Mouse (Mus musculus) heart, embryonic 13.5 days (tissue): ENCODE measurements around the gene Smyd1. TPM values are rescaled to one million over a fixed set of nuclear protein-coding genes. Genes with fewer than 3 reads are reported as not detected.

Experiments
- ATAC-seq: fragments of 200-750 bp; cut with Nextera tagmentation; 2 replicates; pipeline ENCODE4 v1.8.0; 2017; ENCODE audit warnings: moderate TSS enrichment; ENCODE audit not compliant: insufficient number of reproducible peaks, low FRiP score, low TSS enrichment; ENCODE audit errors: extremely low read depth
- H3K27ac ChIP-seq: fragments of 300-500 bp; sonication (generic); replicated peaks from 2 replicates; pipeline ENCODE4 v1.5.1; 2015; ENCODE audit warnings: moderate library complexity, mild to moderate bottlenecking, inconsistent platforms
- H3K27me3 ChIP-seq: fragments of 300-500 bp; sonication (generic); replicated peaks from 2 replicates; pipeline ENCODE4 v1.6.1; 2015; ENCODE audit warnings: mild to moderate bottlenecking, inconsistent platforms
- H3K36me3 ChIP-seq: fragments of 300-500 bp; sonication (generic); 2 replicates; pipeline ENCODE4 v1.6.1; 2015; ENCODE audit warnings: mild to moderate bottlenecking, inconsistent platforms
- H3K4me1 ChIP-seq: fragments of 300-500 bp; sonication (generic); 2 replicates; pipeline ENCODE4 v1.6.1; 2015; ENCODE audit warnings: inconsistent platforms
- H3K4me2 ChIP-seq: fragments of 300-500 bp; sonication (generic); 2 replicates; pipeline ENCODE4 v1.6.1; 2015; ENCODE audit warnings: inconsistent platforms, mild to moderate bottlenecking, moderate library complexity
- H3K4me3 ChIP-seq: fragments of 300-500 bp; sonication (generic); 2 replicates; pipeline ENCODE4 v1.5.1; 2015; ENCODE audit warnings: moderate library complexity, mild to moderate bottlenecking, inconsistent platforms
- H3K9ac ChIP-seq: fragments of 300-500 bp; sonication (generic); 2 replicates; pipeline ENCODE4 v1.6.1; 2015; ENCODE audit warnings: inconsistent platforms, mild to moderate bottlenecking, moderate library complexity
- H3K9me3 ChIP-seq: fragments of 300-500 bp; sonication (generic); 2 replicates; pipeline ENCODE4 v1.6.1; 2016; ENCODE audit warnings: inconsistent platforms
- WGBS: fragments of 180-500 bp; shearing (Covaris S2); methylation state at CpG from one replicate; pipeline ENCODE4 v1.1.7; 2015; ENCODE audit warnings: mixed read lengths; 5-methylcytosine and 5-hydroxymethylcytosine counted together
- polyA plus RNA-seq: library from polyadenylated mRNA; unstranded; fragments of >200 nt; fragmentation: Nextera tagmentation; extraction: Ambion mirVana; gene quantifications from 2 replicates; pipeline ENCODE4 v1.2.1, GENCODE M21; 2015

Gene Smyd1
- 90.5 and 93.4 TPM in 2 replicates for polyA plus RNA-seq

DNA sequence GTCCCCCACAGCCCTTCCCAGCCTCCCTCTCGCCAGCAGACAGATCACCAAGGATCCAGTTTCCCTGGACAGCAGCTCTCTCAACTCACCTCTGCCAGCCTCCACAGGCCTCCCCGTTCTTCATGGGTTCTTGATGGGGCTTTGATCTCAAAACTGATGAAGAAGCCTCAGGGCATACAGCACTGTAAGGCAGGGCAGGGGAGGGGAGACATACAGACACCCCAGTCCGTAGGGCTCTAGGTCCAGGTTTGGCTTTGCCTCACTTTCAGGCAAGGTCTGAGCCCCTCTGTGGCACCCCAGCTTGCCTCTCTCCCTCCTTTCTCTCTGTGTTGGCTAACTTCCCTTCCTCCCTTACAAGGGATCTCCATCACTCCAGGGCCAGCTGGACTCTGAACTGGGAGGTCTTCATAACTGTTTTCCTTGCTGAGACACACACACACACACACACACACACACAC lies at the start of gene Smyd1:
TSS of gene Smyd1 (minus strand) at position 408 of the 458 bp plus-strand sequence.
- Histone ChIP-seq H3K36me3 (no peaks in the 10 kb centered on the region), H3K4me2 (no peak within 1 kb of the TSS), H3K4me3 (no peak within 1 kb of the TSS), H3K9ac (no peak within 1 kb of the TSS), H3K9me3 (no peaks in the 10 kb centered on the region), H3K27me3 (no peaks in the 10 kb centered on the region), H3K4me1 (no peaks in the 10 kb centered on the region), H3K27ac (no peak within 1 kb of the TSS)
- ATAC-seq, result no peak
- WGBS, result 75% methylated on average over 3 of the region's 3 CpGs

DNA sequence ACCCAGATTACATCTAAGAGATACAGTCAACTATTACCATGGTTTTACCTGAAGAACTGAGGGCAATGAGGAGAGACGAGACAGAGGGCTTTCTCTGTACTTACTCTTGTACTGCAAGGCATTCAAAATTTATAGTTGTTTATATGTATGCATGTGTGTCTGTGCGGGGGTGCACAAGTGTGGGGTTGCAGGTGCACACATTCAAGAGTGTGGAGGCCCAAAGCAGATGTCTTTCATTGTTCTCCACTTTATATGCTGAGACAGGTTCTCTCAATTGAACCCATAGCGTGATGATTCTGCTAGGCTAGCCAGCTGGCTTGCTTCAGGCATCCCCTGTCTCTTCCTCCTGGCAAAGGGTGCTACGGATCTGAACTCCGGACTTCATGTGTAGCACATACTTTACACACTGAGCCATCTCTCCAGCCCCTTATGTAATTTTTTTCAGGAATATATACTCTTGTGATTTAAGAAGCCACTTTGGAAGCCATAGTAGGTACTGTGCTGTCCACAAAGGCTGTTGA lies 49.1 kb upstream of the Smyd1 start:
- no peaks in the 10 kb centered on the region for H3K36me3 ChIP-seq
- no peak for ATAC-seq
- H3K9ac ChIP-seq, result no peak overlapping the region
- H3K27me3 ChIP-seq, result no peaks in the 10 kb centered on the region
- H3K4me2 ChIP-seq, result no peak overlapping the region
- no peaks in the 10 kb centered on the region for H3K4me1 ChIP-seq
- no peak overlapping the region for H3K27ac ChIP-seq
- H3K9me3 ChIP-seq, result no peaks in the 10 kb centered on the region
- WGBS, result 76% methylated on average over 5 of the region's 5 CpGs
- H3K4me3 ChIP-seq, result no peak overlapping the region

DNA sequence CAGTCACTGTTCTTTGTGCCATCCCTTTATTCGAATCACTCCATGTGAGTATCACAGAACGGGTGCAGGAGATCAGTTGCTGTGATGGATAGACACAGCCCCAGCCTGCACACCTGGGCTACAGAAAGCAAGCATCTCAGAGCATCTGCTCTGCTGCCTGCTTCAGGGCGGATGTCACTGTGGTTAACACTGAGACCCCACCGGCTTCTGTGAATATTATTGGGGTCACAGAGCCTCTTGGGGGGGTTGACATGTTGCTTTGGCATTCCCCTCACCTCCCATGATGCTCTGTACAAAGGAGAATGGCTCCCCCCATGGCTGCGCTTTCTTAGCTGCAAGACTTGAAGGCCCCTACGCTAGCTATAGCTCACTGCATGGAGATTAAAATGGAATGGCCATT lies 47.4 kb upstream of the Smyd1 start:
- H3K9me3 ChIP-seq, result no peaks in the 10 kb centered on the region
- WGBS, result 79% methylated on average over 6 of the region's 6 CpGs

GRCm38 (mm10) chr6:71363995-71364394 lies 42.0 kb upstream of the Smyd1 start:
- H3K9me3 ChIP-seq, result no peaks in the 10 kb centered on the region
- no peaks in the 10 kb centered on the region for H3K27me3 ChIP-seq
- no peaks in the 10 kb centered on the region for H3K36me3 ChIP-seq
- no peak for ATAC-seq
- H3K4me2 ChIP-seq, result no peak overlapping the region
- no peak overlapping the region for H3K9ac ChIP-seq
- no peak overlapping the region for H3K27ac ChIP-seq
- no peak overlapping the region for H3K4me3 ChIP-seq
- peaks cover 7% of the 10 kb centered on the region; the same call in 1 of the 2 replicates for H3K4me1 ChIP-seq
- 61% methylated on average over 2 of the region's 2 CpGs for WGBS

More for the DNA sequence above, 47.4 kb upstream of the Smyd1 start:
- H3K4me2 ChIP-seq, result no peak overlapping the region
- no peaks in the 10 kb centered on the region for H3K4me1 ChIP-seq
- no peaks in the 10 kb centered on the region for H3K27me3 ChIP-seq
- no peak for ATAC-seq
- no peaks in the 10 kb centered on the region for H3K36me3 ChIP-seq
- no peak overlapping the region for H3K4me3 ChIP-seq
- no peak overlapping the region for H3K27ac ChIP-seq
- H3K9ac ChIP-seq, result no peak overlapping the region

GRCm38 (mm10) chr6:71361156-71361670 lies 39.2 kb upstream of the Smyd1 start:
- no peaks in the 10 kb centered on the region for H3K36me3 ChIP-seq
- H3K4me1 ChIP-seq, result peaks cover 7% of the 10 kb centered on the region; the same call in 1 of the 2 replicates
- H3K4me3 ChIP-seq, result no peak overlapping the region
- H3K27me3 ChIP-seq, result no peaks in the 10 kb centered on the region
- peak overlapping the region; percentile 38; the same call in 1 of the 2 replicates for H3K4me2 ChIP-seq
- no peak overlapping the region for H3K9ac ChIP-seq
- H3K9me3 ChIP-seq, result no peaks in the 10 kb centered on the region
- WGBS, result 68% methylated on average over 10 of the region's 10 CpGs
- ATAC-seq, result no peak
- H3K27ac ChIP-seq, result no peak overlapping the region

DNA sequence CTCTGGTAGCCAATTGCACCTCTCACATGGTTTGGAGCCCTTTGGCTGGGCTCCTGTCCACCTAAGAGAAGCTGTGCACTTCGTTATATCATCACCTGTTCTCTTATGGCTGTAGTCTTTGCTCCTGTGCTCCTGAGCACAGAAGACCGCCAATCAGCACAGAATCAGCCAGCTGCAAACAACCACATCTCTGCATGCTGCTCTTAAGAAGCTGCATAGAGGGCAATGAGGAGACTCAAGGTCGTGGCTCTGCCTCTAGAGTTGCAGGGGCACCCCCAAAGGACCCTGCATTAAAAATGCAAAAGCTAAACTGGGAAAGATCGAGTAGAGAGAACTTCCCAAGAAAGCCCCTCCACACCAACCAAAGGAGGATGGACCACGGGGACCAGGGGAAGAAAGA lies 38.7 kb upstream of the Smyd1 start:
- H3K36me3 ChIP-seq, result no peaks in the 10 kb centered on the region
- WGBS, result 53% methylated on average over 5 of the region's 5 CpGs
- H3K27me3 ChIP-seq, result no peaks in the 10 kb centered on the region
- no peak overlapping the region for H3K27ac ChIP-seq
- H3K4me1 ChIP-seq, result peaks cover 7% of the 10 kb centered on the region; the same call in 1 of the 2 replicates
- H3K9ac ChIP-seq, result no peak overlapping the region
- peak overlapping the region; percentile 38; the same call in 1 of the 2 replicates for H3K4me2 ChIP-seq
- no peak for ATAC-seq
- H3K9me3 ChIP-seq, result no peaks in the 10 kb centered on the region
- no peak overlapping the region for H3K4me3 ChIP-seq

GRCm38 (mm10) chr6:71360221-71360620 lies 38.2 kb upstream of the Smyd1 start:
- Histone ChIP-seq H3K27ac (no peak overlapping the region), H3K9me3 (no peaks in the 10 kb centered on the region), H3K4me3 (no peak overlapping the region), H3K4me1 (peaks cover 7% of the 10 kb centered on the region; the same call in 1 of the 2 replicates), H3K9ac (no peak overlapping the region), H3K36me3 (no peaks in the 10 kb centered on the region), H3K27me3 (no peaks in the 10 kb centered on the region), H3K4me2 (no peak overlapping the region)
- 71% methylated on average over 4 of the region's 4 CpGs for WGBS
- ATAC-seq, result no peak

- H3K27me3 ChIP-seq, result no peaks in the 10 kb centered on the region
- H3K36me3 ChIP-seq, result no peaks in the 10 kb centered on the region
- no peak for ATAC-seq
- no peak overlapping the region for H3K4me3 ChIP-seq
- no peak overlapping the region for H3K9ac ChIP-seq
- WGBS, result 78% methylated on average over 7 of the region's 7 CpGs
- peaks cover 7% of the 10 kb centered on the region; the same call in 1 of the 2 replicates for H3K4me1 ChIP-seq
- H3K4me2 ChIP-seq, result no peak overlapping the region
- no peak overlapping the region for H3K27ac ChIP-seq
- no peaks in the 10 kb centered on the region for H3K9me3 ChIP-seq
Observed at GRCm38 (mm10) chr6:71357493-71357892, 35.5 kb upstream of the Smyd1 start.

- Histone ChIP-seq H3K4me3 (no peak overlapping the region), H3K27me3 (no peaks in the 10 kb centered on the region), H3K4me2 (no peak overlapping the region), H3K27ac (no peak overlapping the region), H3K9ac (no peak overlapping the region), H3K36me3 (no peaks in the 10 kb centered on the region), H3K4me1 (no peaks in the 10 kb centered on the region), H3K9me3 (no peaks in the 10 kb centered on the region)
- 73% methylated on average over 2 of the region's 2 CpGs for WGBS
- no peak for ATAC-seq
Observed at GRCm38 (mm10) chr6:71353722-71354121, 31.7 kb upstream of the Smyd1 start.

- no peak overlapping the region for H3K4me3 ChIP-seq
- H3K27ac ChIP-seq, result no peak overlapping the region
- H3K36me3 ChIP-seq, result no peaks in the 10 kb centered on the region
- no peak overlapping the region for H3K4me2 ChIP-seq
- H3K9me3 ChIP-seq, result peaks cover 2% of the 10 kb centered on the region; the same call in 1 of the 2 replicates
- no peak for ATAC-seq
- H3K4me1 ChIP-seq, result no peaks in the 10 kb centered on the region
- H3K27me3 ChIP-seq, result no peaks in the 10 kb centered on the region
- H3K9ac ChIP-seq, result no peak overlapping the region
- 74% methylated on average over 10 of the region's 10 CpGs for WGBS
Observed at GRCm38 (mm10) chr6:71352866-71353427, 30.9 kb upstream of the Smyd1 start.

GRCm38 (mm10) chr6:71352201-71352600 lies 30.2 kb upstream of the Smyd1 start:
- Histone ChIP-seq H3K9me3 (peaks cover 9% of the 10 kb centered on the region; the same call in 1 of the 2 replicates), H3K27me3 (no peaks in the 10 kb centered on the region), H3K4me2 (no peak overlapping the region), H3K4me3 (no peak overlapping the region), H3K4me1 (no peaks in the 10 kb centered on the region), H3K36me3 (no peaks in the 10 kb centered on the region), H3K9ac (no peak overlapping the region), H3K27ac (no peak overlapping the region)
- ATAC-seq, result no peak
- WGBS, result 84% methylated on average over 6 of the region's 6 CpGs

- peaks cover 9% of the 10 kb centered on the region; the same call in 1 of the 2 replicates for H3K9me3 ChIP-seq
- WGBS, result 86% methylated on average over 3 of the region's 3 CpGs
- no peak for ATAC-seq
Observed at GRCm38 (mm10) chr6:71351201-71351600, 29.2 kb upstream of the Smyd1 start.

More at GRCm38 (mm10) chr6:71351201-71351600, 29.2 kb upstream of the Smyd1 start:
- no peak overlapping the region for H3K27ac ChIP-seq
- no peaks in the 10 kb centered on the region for H3K4me1 ChIP-seq
- no peak overlapping the region for H3K9ac ChIP-seq
- H3K27me3 ChIP-seq, result no peaks in the 10 kb centered on the region
- H3K4me3 ChIP-seq, result no peak overlapping the region
- no peaks in the 10 kb centered on the region for H3K36me3 ChIP-seq
- no peak overlapping the region for H3K4me2 ChIP-seq
